Mouse (Mus musculus) left cerebral cortex, postnatal 10 days (tissue): ENCODE data around the gene Lekr1. TPM values are rescaled to one million over a fixed set of nuclear protein-coding genes. Genes with fewer than 3 reads are reported as not detected.

Experiments
- DNase-seq, 2 experiments: peaks; one replicate each; pipeline ENCODE4 v3.0.0; 2021 to 2022; ENCODE audit warnings: low spot score in 2 of 2, mixed read lengths in 1 of 2; ENCODE audit errors: extremely low spot score in 1 of 2
- intact Hi-C: fragments of 180-260 bp; cut with DNase I; formaldehyde crosslinking; loops from one replicate; pipeline ENCODE4 v1.15.1; 2025
- total RNA-seq, 2 experiments: library from RNA; stranded (reverse); gene quantifications; 2 replicates each; pipeline ENCODE4 v1.2.3; 2021

The Lekr1 gene
- total RNA-seq = 1 to 10 TPM; 6.5 to 8.9 TPM

- intact Hi-C loops = loop anchor here (10.0 kb wide), 1 partner anchor 259 kb away; no protein-coding TSS in a partner anchor
- peak; percentile 87 to 94 for DNase-seq
Measured at GRCm38 (mm10) chr3:65665977-65666766, at the start of gene Lekr1. Gene Lekr1, plus strand, starts transcription at chr3:65666228.

GRCm38 (mm10) chr3:65617507-65617906, 48.5 kb upstream of the Lekr1 start:
- intact Hi-C loops = no loop called here
- no peak for DNase-seq

DNA sequence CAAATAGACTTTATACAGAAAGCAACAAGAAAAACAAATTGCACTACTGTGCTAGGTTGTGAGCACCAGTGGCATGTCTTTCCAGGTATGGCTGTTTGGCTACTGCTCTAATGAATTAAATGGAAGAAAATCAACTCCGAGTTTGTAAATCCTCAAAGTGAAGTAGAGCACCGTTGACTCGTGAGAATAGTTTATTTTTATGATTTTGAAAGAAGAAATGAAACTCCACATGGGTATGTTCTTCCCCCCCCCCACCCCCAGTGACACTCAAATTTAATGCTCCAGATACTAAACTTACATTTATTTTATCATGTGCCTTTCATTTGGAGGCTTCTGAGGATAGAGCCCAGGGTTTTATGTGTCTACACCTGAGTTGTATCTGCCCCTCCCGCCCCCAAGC, 46.7 kb upstream of the Lekr1 start:
- intact Hi-C loops = no loop called here
- no peak for DNase-seq

DNA sequence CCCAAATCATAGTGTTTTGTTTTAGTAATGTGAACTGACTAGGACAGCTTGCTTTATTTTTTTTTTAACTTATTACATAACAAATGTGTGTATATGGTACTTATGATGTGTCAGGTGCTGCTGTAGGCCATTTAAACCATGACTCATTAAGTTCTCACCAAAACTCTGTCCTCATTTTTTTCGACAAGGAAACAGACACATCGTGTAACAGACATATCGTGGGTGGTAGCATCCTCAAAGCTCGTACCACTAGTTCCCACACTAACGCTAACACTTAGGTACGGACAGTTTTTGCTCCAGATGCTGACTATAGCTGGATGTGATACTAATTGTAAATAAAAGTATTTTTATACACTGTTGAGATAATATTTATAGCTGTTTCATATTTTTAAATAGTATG, 43.0 kb upstream of the Lekr1 start:
- no peak for DNase-seq
- intact Hi-C loops = no loop called here

DNA sequence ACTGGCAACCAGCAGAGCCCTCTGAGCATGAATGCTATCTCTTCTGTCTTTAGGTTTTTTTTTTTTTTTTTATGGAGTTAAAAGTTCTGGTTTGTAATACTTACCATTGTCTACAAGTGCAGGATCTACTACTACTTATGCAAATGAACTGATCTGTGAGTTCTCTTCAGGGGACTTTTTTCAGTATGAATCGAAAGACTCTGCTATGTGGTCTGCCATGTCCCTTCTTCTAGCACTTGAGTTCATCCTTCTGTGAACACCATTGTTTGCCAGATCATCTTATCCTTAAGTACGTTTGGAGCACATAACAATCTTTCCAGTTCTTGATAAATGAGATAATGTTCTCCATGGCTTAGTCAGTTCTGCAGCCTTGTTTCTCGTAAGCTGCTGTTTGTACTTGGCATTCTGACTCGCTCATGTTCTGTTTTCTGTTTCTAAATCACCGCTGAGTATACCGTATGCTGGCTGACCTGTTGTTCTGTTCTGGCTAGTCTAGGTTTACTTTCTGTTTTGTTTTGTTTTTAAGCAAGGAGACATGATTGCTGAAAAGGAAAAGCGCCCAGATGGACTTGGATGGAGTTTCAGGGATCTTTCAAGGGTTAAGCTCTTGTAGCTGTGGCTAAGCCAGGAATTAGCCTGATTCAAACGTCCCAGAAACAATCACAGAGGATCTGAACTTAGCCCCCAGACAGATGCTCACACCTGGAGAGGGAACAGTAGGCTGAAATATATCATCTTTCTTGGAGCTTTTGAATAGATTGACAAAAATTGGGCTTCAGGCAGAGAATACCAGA, 40.3 kb upstream of the Lekr1 start:
- intact Hi-C loops = no loop called here
- DNase-seq = no peak

DNA sequence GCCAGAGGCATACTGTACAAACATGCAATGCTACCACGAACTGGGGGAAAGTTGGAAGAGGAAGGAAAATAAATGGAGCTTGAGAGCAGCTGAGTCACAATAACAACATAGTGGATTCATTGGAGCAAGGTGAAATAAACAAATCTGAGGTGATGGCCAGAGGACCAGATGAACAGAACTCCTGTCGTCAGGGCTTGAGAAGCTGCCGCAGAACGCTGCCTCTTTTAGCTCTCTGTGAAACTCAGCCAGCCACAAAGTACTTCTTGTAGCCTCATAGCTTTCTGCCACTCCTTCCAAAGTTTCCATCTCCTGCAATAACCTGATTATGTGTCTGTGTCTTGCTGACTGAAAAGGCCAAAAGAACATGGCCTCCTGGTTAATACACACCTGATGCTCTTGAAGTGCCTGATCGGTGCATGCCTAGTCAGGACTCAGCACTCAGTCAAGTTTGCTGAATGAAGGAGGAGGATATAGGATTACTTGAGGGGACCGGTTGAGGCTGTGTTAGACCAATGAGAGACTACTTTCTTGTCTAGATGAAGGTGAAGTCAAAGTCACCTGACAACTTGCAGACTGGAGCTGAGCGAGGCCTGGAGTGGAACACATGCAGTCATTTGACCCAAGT, 39.6 kb upstream of the Lekr1 start:
- intact Hi-C loops = no loop called here
- DNase-seq = no peak

DNA sequence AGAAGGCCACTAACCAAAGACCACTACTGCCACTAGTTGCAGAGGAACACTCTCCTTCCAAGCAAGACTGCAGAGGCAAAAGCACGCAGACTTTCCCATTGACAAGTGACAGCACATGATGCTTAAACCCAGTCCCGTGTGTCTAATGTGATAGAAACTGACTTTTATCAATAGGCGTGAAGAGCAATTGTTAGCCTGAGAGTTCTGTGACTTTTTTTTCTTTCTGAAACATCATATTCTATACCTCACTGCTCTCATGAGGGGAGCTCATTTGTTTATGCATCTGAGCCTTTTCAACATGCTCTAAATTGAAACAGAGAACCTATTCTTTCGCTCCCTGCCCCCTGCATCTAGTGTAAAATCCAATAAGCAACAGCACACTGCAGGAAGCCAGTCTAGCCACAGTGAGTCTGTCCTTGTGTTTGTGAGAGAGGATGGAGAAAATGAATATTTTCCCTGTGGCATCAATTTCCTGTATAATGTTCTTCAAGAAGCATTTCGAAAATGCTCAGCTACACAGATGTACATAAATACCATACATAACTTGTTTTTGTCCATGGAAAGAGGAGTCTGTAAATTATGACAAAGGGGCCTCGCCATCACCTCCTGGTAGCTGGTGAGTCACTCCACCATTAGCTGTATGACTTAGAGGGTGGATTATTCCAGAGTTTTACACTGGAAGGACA, 38.9 kb upstream of the Lekr1 start:
- intact Hi-C loops = no loop called here
- no peak for DNase-seq

DNA sequence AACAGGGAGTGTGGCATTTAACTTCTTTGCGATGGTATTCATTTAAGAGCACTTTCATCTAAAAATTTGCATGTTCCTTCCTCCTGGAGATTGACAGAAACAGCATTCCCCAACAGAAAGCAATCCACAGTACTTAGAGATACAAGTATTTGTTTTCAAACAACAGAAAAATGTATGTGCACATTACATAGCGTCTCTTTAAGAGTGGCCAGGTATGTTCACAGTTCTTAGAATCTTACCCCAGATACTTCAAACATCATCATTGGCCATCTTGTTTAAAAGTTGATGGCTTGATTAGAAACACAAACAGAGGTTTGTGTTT, 38.4 kb upstream of the Lekr1 start:
- intact Hi-C loops = no loop called here
- no peak for DNase-seq

DNA sequence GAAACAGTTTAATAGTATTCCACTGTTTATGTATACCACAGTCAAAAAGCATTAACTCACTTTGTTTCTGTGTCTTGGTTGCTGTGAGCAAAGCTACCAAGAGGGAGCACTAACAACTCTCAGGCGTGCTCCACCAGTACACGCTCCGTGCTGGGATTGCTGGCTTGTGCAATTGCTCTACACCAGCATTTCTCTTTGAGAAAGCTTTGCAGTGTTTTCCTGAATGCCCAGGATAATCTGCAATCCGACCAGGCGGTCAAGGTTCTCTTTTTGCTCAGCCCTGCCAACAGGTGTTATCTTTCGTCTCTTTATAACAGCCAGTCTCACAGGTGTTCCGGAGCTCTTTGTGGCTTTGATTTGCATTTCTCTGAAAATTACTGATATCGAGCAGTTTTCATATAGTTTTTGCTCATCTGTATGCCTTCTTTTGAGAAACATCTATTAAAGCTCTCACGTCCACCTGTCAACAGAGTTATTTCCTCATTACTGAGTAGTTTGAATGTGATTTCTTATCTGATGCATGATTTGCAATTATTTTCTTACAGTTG, 36.4 kb upstream of the Lekr1 start:
- intact Hi-C loops = no loop called here
- no peak for DNase-seq

- intact Hi-C loops = no loop called here
Measured at GRCm38 (mm10) chr3:65633604-65634003, 32.4 kb upstream of the Lekr1 start.

GRCm38 (mm10) chr3:65635983-65636382, 30.0 kb upstream of the Lekr1 start:
- intact Hi-C loops = no loop called here
- no peak for DNase-seq

More at GRCm38 (mm10) chr3:65633604-65634003, 32.4 kb upstream of the Lekr1 start:
- no peak for DNase-seq

DNA sequence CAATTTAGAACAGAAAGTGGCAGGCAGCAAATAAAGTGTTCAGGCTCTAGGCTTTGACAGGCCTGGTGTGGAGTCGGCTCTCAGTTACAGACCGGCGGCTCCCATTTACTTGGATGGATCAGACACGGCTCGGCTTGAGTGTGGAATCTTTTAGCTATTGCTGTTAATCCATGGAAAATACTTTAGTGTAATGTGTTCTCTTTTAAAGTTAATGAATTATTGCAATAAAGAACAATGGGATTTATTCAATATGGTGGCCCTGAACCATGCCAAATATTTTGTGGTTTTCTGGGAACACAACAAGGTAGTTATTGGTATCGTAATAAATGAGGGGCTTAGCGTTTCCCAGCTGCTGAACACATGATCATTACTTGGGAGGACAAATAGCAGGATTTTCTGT, 28.7 kb upstream of the Lekr1 start:
- intact Hi-C loops = no loop called here
- no peak for DNase-seq

GRCm38 (mm10) chr3:65638896-65639295, 27.1 kb upstream of the Lekr1 start:
- intact Hi-C loops = no loop called here
- DNase-seq = no peak

GRCm38 (mm10) chr3:65639454-65640014, 26.5 kb upstream of the Lekr1 start:
- no peak for DNase-seq
- intact Hi-C loops = no loop called here

GRCm38 (mm10) chr3:65642959-65643358, 23.1 kb upstream of the Lekr1 start:
- intact Hi-C loops = no loop called here
- no peak for DNase-seq

DNA sequence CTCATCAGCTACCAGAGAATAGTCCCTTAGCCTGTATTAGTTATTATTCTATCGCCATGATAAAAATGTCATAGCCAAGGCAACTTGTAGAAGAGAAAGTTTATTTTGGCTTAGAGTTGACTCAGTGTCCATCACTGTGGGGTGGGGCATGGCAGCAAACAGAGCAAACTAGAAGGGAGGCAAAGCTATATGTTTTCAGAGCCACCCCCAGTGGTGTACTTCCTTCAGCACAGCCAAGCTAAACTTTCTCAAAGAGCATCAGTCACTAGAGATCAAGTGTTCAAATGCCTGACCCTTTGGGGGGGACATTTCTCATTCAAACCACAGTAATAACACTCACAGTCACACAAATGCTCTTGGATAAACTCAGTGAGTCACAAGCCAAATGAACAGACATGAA, 22.4 kb upstream of the Lekr1 start:
- no peak for DNase-seq
- intact Hi-C loops = no loop called here

DNA sequence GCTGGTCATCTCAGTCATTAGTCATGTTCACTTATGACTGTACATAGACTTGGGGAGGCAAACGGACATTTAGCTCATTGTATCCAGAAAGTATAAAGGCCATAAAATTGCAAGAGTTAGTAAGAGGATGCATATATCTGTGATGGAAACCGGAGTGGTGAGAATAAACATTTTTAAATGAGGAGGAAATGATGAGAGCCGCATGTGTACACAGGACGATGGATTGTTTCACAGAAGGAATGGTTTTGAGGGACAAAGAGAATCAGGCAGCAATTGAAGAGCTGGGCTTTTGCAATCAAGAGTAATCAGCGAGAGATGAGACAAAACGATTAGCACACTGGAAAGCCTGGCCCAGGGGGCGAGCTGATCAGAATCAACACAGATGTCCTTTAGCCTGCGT, 18.4 kb upstream of the Lekr1 start:
- no peak for DNase-seq

GRCm38 (mm10) chr3:65648913-65649312, 17.1 kb upstream of the Lekr1 start:
- DNase-seq = no peak
- intact Hi-C loops = no loop called here

More for the DNA sequence above, 18.4 kb upstream of the Lekr1 start:
- intact Hi-C loops = no loop called here
